Mouse (Mus musculus): ENCODE results near the gene Pde4d.

Pde4d gene

DNA sequence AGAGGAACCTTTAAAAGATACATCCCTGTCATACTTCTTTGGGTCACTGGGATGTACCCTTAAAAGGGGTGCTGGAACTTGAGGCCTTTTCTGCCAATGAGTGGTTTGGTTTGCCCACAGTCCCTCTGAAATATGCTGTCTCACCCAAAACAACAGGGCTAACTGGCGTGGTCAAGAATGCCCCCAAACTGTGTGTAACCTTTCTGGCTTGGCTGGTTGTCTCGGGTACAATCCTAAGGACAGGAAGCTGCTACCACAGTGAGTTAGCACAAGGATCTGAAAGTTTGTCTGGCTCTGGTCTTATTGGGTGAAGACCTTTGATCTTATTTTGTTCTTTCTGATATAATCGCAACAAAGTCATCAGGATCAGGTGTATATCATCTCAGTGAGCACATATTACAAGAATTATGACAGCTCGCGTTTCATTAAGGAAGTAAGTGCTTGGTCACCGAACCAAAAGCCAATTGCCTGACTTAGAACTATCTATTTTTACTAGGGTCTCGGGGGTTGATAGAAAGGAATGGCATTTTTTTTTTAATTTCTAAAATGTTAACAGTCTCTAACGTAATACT, 1165.6 kb downstream of the Pde4d start:
- DNase-seq (ENCODE audit: low read depth in 1 of 2, low spot score in 2 of 2): no peak

DNA sequence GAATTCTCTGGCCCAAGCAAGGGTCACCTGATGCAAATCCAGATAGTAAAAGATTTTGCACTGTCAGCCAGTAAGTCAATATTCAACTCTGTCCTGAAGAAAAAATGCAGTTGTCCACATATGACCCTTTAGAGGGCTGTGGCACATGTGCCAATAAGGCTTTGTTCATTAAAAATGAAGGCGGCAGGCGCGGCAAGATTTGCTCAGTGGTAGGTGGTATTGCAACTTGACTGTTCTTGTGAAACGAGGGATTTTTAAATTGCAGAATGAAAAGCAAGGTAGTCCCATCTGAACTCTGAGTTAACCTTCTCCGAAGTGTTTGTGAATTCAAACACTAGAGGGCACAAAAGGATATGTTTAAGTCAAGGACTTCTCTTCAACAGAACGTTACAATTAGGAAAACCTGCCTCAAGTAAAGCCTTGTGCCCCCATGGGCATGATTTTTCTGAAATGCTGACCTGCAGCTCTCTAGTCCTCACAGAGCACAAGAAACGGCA, 1166.1 kb downstream of the Pde4d start:
- DNase-seq (ENCODE audit: low read depth in 1 of 2, low spot score in 2 of 2): no peak

DNA sequence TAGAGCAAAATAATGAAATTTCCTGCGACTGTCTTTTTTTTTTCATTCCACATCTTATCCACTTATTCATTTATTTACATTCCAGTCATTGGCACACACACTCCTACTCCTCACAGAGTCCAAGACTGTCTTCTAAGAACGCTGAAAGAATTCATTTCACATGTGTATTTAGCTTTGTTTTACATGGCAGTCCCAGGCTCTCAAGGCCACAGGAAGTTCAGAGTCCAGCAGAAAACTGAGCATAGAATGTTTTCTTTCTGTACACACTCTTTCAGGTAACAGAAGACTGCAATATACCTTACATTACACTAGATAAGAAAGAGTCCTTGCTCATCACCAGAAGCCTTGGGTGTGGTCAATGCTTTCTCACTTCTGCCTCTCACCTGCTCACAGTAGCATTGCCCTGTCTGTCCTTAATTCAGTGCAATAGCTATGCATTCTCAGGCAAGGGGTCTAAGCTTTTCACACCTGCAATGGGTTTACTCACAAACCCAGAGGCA, 1169.5 kb downstream of the Pde4d start:
- no peak for DNase-seq (ENCODE audit: low read depth in 1 of 2, low spot score in 2 of 2)

DNA sequence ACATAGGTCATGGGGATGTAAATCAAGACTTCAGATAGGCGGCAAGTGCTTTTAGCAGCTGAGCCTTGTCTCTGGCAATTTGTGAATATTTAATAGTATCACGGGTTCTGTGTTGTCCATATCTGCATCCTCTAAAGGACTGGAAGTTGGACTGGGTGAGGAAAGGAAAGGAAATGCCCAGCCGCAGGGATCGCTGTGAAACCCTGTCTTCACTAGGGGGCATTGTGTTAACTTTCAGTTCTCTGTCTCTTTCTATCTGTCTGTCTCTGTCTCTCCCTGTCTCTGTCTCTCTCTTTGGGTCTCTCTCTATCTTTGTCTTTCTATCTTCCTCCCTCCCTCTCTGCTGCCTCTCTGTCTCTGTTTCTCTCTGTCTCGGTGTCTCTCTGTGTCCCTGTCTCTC, 1172.5 kb downstream of the Pde4d start:
- no peak for DNase-seq (ENCODE audit: low read depth in 1 of 2, low spot score in 2 of 2)

DNA sequence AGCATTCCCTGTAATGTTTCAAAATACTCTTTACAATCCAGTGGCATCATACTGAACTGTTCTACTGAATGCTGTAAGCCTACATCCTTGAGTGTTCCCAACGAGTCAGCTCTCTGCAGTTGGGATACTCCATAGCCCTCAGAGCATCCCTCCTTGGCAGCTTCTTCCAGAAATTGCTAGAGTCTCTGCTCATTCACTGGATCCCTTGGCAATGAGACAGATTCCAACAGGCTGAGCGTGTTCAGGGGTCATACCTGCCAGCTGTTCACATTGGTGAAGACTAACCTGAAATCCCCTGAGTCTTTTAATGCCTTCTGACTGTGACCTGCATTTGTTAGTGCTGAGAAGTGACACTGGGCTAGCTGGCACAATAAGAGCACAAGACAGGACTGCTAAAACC, 1173.5 kb downstream of the Pde4d start:
- DNase-seq (ENCODE audit: low read depth in 1 of 2, low spot score in 2 of 2): no peak

DNA sequence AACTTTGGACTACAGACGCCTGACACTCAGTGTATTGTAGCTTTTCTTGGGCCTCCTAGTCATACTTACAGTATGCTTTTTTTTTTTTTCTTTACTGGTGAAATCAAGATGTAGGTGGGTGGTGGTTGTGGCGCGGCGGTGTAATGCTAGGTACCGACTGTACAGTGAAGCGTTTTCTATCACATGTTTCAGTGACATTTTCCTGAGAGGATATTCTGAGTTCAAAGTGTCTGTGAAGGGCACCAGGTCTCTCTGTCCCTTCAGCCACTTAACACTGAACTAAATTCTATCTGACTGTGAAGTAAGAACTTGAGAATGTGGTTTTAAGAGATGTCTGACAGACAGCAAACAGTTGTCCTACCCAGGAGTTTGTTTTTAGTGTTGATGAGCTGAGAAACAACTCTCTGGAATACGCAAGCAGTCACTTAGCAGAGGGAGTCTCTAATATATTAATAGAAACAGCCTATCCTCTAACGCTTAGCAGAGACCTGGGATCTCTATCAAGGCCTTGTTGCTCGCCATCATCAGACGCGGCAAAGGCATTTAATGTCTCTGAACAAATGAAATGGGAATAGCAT, 1175.1 kb downstream of the Pde4d start:
- no peak for DNase-seq (ENCODE audit: low read depth in 1 of 2, low spot score in 2 of 2)

DNA sequence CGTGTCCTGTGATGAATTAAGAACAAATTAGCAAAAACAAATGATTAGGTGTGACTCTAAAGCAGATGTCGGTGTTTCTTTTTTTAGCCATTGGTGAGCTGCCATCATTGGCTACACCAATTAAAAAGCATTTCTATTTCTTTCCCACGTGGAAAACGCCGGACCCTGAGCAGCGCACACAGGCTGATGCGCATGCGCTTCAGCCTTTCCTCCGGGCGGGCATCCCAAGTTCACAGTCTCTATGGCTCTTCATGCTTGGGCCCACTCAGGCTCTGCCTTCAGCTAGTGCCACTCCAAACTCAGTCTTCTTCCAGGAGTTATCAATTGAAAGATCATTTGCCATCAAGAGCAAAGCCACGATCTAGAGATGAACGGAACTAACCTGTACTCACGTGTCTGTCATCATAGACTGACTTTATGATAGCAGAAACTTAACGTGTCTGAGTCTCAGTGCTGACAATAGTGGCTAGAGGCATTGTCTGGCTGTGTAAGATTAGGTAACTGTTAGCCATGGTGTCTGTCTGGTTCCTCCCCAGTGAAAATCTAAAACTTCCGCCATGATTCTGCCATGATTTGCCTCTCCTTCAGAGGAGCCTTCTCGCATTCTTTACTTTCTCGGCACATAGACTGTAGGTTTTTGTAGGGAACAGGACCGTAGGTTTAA, 1175.8 kb downstream of the Pde4d start:
- DNase-seq (ENCODE audit: low read depth in 1 of 2, low spot score in 2 of 2): no peak

DNA sequence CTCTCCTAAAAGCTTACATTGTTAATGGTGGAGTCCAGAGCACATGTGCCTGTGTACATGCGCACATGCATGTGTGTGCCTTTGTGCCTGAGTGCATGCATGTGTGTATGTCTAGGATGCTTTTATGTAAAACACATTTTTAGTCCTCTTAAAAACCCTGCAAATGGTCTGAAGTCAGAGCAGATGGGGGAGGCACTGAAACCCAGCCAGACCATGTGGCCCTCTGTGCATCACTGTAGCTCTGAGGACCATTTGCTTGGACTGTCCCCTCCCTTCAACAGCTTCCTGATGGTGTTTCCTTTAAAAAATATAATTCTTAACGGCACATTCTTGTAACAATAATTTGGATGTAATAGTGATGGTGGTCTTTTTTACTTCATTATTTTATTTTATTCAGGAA, 1177.5 kb downstream of the Pde4d start:
- no peak for DNase-seq (ENCODE audit: low read depth in 1 of 2, low spot score in 2 of 2)

DNA sequence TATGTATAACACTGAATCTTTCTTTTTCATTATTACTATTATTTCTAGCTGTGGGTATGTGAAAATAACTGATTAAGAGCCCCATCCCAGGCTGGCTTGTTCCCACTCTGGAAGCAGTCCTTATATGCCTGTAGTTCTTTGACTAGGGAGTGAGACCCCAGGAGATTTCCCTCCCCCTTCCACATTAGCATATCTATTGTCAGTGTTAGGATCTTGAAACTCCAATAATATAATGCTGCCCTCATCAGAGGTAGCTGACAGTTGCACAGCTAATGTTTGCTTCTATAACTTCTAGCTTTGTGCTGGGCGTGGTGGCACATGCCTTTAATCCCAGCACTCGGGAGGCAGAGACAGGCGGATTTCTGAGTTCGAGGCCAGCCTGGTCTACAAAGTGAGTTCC, 1178.9 kb downstream of the Pde4d start:
- no peak for DNase-seq (ENCODE audit: low read depth in 1 of 2, low spot score in 2 of 2)

DNA sequence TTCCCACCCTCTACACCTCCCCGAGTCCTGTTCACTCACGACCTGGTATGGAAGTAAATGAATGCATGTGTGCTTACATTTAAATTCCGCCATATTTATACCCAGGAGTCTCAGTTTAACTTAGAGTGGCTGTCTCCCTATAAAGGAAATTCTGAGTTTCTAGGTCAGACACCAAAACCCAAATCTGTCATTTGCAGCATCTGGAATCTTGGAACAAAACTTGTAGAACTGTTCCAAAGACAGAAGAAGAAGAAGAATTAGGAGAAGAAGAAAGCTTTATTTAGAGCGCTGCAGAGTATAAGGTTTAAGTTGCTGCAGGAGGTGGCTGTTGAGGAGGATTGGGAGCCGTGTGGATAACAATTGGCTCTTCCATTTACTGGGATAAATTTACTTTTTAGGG, 1179.5 kb downstream of the Pde4d start:
- DNase-seq (ENCODE audit: low read depth in 1 of 2, low spot score in 2 of 2): no peak

DNA sequence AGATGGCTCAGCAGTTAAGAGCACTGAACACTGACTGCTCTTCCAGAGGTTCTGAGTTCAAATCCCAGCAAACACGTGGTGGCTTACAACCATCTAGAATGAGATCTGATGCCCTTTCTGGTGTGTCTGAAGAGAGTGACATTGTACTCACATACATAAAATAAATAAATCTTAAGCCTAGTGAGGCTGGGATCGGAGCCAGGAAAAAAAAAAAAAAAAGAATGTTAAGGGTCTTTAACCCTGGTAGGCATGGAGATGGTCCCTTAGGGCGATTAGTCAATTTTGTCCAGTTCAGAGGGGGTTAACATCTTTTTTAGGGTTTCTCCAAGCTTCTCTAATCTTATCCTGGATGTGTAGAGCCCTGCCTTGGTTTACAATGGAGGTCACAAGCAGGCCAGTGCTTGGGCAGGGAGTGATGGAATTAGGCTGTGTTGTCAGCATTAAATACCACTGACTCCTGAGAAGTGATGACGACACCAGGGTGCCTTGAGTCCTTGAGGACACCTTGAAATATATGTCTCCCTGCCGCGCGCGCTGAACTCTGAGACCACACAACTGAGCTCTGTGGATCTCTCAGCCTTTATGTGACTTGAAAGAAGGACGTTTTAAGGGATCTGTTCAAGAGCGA, 1181.8 kb downstream of the Pde4d start:
- DNase-seq (ENCODE audit: low read depth in 1 of 2, low spot score in 2 of 2): no peak

DNA sequence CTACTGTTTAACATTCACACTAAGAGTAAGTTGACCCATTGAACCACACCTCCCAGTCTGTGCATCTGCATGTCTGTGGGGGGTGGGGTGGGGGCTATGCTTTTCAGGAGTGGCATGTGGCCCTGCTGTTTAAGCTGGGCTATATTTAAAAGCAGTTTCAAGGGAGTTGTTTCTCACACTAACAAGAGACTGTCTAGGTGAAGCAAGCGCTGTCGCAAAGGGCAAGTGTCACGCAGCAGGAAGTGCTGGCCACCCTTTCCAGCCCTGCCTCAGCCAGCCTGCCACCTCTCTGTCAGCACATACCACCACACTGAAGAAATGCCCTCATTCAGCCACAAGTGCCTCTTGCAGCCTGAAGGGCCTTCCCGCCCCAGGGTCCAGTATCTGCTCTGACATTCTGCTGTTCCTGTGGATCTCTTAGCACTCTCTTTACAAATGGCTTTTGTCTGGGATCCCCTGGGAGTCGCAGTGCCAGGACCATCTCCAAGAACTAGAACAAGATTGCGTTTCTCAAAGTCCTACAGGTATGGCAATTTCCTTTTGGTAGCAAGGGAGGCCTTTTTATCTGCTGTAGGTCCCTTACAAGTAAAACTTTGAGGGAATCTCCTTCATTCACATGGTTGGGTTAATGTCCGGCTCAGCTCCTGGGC, 1182.8 kb downstream of the Pde4d start:
- no peak for DNase-seq (ENCODE audit: low read depth in 1 of 2, low spot score in 2 of 2)

DNA sequence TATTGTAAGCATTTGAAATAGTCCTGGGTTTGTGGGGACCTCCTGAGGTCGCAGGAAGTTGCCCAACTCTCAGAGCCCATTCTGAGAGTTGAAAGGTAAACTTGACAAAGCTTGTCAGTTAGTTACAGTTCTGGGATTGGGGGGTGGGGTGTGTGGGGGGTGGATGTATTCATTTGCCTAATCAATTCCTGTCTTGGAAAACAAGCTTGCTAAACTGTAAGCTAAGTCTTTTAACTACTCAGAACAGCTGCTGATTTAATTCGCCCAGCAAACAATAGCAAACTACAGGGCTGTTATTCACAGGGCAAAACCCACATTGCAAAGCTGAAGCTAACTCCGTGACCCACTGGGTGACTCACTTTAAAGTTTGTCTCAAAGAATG, 1183.3 kb downstream of the Pde4d start:
- DNase-seq (ENCODE audit: low read depth in 1 of 2, low spot score in 2 of 2): no peak

DNA sequence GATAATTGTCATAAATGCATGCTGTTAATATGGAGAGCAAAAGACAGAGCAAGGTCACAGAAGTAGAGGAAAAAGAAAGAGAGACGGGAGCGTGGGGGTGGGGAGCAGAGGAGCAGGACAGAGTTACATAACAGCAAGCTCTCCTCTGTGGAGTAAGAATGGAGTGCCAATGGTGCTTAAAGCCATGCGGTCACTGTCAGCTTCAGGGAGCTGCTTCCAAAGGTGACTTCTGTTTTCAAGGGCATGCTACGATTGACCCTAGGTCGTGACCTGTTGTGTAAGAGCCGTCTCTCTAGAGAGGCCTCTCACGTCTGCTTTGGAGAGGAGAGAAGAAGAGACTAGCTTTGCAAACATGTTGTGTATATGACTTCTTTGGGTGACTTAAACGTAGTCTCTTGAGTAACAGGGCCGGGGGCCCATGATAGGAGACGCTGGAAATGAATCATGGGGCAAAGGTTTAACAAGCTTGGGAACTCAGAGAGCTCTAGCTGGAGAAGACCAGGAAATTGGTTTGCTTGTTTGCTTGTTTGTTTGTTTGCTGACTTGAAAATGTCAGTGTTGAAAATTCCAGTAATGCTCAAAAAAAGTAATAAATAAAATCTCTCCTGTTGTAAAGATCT, 1186.3 kb downstream of the Pde4d start:
- DNase-seq (ENCODE audit: low read depth in 1 of 2, low spot score in 2 of 2): no peak

DNA sequence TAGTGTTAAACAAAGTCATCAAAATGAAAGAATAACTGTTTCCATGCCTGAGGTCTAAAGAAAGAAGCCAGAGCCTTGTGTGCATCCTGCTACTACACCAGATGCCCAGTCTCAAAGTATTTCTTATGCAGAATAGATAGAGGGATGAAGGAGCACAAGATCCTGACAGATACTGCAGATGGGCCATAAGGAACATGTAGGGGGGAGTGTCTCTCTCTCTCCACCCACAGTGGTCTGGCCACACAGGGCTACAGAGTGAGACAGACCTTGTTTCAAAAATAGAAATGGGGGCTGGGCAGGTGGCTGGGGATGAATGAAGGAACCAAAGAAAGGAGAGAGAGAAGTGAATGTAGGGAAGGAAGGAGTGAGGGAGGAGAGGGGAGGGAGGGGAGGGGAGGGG, 1188.5 kb downstream of the Pde4d start:
- no peak for DNase-seq (ENCODE audit: low read depth in 1 of 2, low spot score in 2 of 2)

DNA sequence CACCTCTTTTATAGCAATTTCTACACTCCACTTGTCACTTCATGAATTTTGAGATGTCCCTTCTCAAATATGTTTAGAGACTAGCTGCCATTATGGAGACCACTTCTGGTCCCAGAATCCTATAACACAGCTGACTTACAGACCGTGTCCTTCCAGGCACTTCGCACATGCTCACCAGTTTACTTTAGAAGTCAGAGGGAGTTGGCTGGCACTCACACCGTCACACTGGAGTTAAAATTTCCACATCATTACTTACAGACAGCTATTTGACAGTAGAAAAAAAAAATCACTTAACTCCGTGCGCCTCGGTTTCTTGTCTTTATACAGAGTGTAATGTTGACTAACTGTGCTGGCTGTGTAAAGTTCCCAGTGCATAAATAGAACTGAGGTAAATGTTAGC, 1189.5 kb downstream of the Pde4d start:
- no peak for DNase-seq (ENCODE audit: low read depth in 1 of 2, low spot score in 2 of 2)

DNA sequence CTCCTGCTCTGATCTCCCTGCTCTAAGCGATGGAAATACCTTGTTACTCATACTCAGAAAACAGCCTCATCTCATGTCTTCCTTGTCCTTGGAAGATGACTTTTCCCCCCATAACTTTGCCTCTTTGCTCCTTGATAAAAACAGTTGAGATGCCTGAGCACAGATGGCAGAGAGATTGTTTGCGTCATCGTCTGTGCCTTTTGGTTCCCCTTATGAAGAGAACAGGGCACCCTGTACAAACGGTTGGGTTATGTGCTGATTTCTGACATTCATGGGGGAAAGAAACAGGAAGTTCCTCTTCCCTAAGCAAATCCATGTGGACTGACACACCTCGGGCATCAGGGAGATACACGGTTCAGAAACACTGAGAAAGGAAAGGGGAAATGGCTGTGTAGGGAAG, 1191.8 kb downstream of the Pde4d start:
- DNase-seq (ENCODE audit: low read depth in 1 of 2, low spot score in 2 of 2): no peak

DNA sequence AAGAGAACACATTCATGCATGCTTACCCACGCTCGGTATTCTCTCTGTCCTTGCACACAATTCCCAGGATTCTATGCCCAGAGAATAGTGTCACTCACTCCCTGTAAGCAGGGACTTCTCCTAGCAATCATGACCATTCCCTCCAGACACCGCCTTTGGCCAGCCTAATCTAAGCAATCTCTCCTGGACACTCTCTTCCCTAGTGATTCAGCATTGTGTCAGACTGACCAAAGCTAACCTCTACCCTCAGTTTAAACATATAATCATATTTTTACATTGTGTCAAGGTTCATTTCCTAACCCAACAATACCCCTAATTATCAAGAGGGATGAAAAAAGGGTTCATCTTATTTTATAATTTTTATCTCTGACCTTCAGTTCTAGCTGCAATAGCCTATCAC, 1193.7 kb downstream of the Pde4d start:
- DNase-seq (ENCODE audit: low read depth in 1 of 2, low spot score in 2 of 2): no peak

DNA sequence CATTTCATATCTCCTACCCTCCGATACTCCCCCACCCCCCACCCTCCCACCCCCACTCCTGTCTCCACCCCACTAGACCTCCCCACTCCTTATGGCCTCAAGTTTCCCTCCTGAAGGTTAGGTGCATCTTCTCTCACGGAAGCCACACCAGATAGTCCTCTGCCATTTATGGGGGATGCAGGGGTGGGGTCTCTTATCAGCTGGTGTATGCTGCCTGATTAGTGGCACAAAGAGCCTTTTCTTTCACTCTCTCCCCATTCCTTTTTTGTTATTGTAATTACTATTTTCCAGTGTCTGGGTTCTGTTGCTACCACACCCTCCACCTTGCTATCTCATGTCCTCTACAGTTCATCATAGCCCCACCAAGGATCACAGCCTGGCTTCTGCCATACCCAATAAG, 1194.3 kb downstream of the Pde4d start:
- no peak for DNase-seq (ENCODE audit: low read depth in 1 of 2, low spot score in 2 of 2)

DNA sequence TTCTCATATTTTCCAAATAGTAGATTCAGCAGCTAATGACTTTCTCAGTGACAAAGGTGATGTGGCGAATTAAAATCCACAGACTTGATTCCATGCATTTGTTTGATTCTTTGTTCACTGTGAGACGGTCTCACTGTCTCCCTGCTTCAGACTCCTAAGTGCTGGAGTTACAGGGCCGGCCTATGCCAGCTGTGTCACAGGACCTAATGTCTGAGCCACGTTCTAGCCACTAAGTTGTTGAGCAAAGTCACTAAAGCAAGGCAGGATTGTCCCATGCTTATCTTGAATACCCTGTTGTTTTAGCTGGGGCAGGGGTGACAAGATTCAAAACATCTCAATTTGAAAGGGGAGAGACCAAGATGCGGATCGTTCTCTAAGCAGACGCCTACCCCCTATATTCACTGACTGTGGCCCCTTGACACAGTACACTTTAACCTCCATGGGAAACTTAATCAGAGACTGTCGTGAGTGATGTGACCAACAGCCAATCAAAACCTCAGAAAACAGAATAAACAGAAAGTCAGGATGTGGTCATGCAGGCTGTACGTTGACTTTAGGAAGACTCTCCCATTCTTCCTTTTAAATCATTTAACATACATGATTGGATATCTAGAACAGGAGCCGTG, 1195.6 kb downstream of the Pde4d start:
- no peak for DNase-seq (ENCODE audit: low read depth in 1 of 2, low spot score in 2 of 2)

DNA sequence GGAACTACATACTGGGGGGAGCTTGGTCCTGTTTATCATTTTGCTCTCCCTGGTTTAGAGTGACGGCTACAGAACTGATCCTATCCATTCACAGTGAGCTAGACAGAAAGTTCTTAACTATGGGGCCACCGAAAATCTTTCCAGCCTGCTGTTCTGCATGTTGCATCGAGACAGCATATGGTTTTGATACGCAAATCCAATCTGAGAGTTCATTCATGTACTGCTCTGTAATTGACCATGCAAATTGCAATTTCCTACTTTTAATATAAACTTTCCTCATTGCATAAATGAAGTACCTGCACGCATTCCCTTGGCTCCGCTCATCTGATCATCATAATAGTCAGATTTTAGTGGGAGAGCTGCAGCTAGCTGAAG, 1196.1 kb downstream of the Pde4d start:
- no peak for DNase-seq (ENCODE audit: low read depth in 1 of 2, low spot score in 2 of 2)

Data from monocyte, adult 2 months (primary cell).